Mouse (Mus musculus) MN1 (cell line): ENCODE data around the gene Rpp38.

Experiments
- DNase-seq: peaks from one replicate; pipeline ENCODE4 v3.0.0-alpha.2; 2016; ENCODE audit warnings: low spot score

Rpp38 gene

GRCm38 (mm10) chr2:3285709-3286108 is 46.7 kb downstream of the Rpp38 start:
- DNase-seq = no peak

- no peak for DNase-seq
These were observed 47.3 kb downstream of the Rpp38 start for GRCm38 (mm10) chr2:3285181-3285530.

- peak; percentile 60 for DNase-seq
These were observed 47.8 kb downstream of the Rpp38 start for GRCm38 (mm10) chr2:3284473-3285180.

- peak; percentile 98 for DNase-seq
These were observed 48.6 kb downstream of the Rpp38 start, which contains the start of gene Nmt2 for GRCm38 (mm10) chr2:3283602-3284472. Nmt2 (plus strand) TSS chr2:3284212.

GRCm38 (mm10) chr2:3282866-3283601 is 49.4 kb downstream of the Rpp38 start:
- peak; percentile 6 for DNase-seq

GRCm38 (mm10) chr2:3281311-3281710 is 51.1 kb downstream of the Rpp38 start:
- no peak for DNase-seq
